Mouse (Mus musculus) kidney, postnatal 0 days (tissue): ENCODE data around the gene Olfr814. TPM values are rescaled to one million over a fixed set of nuclear protein-coding genes. Genes with fewer than 3 reads are reported as not detected.
"Not testable (repeated sequence)": the region's sequence is repeated elsewhere in the genome, so short reads cannot be mapped to it uniquely, and the experiment has no call there.

Source experiments
- ATAC-seq: fragments of 200-750 bp; cut with Nextera tagmentation; replicated peaks from 2 replicates; pipeline ENCODE4 v1.8.0; 2017; ENCODE audit warnings: low read depth, moderate number of reproducible peaks, moderate TSS enrichment, moderate library complexity; ENCODE audit not compliant: low FRiP score
- DNase-seq: peaks from one replicate; pipeline ENCODE4 v3.0.0-alpha.2; 2016; ENCODE audit warnings: low spot score
- H3K27ac ChIP-seq: fragments of 300-500 bp; sonication (generic); 2 replicates; pipeline ENCODE4 v1.5.1; 2014; ENCODE audit warnings: mild to moderate bottlenecking
- H3K27me3 ChIP-seq: fragments of 300-500 bp; sonication (generic); 2 replicates; pipeline ENCODE4 v1.6.1; 2014; ENCODE audit warnings: low read length, mixed read lengths; ENCODE audit not compliant: insufficient read depth
- H3K36me3 ChIP-seq: fragments of 300-500 bp; sonication (generic); 2 replicates; pipeline ENCODE4 v1.6.1; 2014; ENCODE audit warnings: low read length, mixed read lengths; ENCODE audit not compliant: insufficient read depth
- H3K4me1 ChIP-seq: fragments of 300-500 bp; sonication (generic); replicated peaks from 2 replicates; pipeline ENCODE4 v1.6.1; 2014; ENCODE audit warnings: antibody characterized with exemption, low read length, mixed read lengths; ENCODE audit not compliant: insufficient read depth
- H3K4me2 ChIP-seq: fragments of 300-500 bp; sonication (generic); 2 replicates; pipeline ENCODE4 v1.6.1; 2014; ENCODE audit warnings: mild to moderate bottlenecking, low read length, moderate library complexity, mixed read lengths
- H3K4me3 ChIP-seq: fragments of 300-500 bp; sonication (generic); replicated peaks from 2 replicates; pipeline ENCODE4 v1.5.1; 2014; ENCODE audit warnings: low read depth, low read length
- H3K9ac ChIP-seq: fragments of 300-500 bp; sonication (generic); 2 replicates; pipeline ENCODE4 v1.6.1; 2014; ENCODE audit warnings: low read depth, low read length
- H3K9me3 ChIP-seq: fragments of 300-500 bp; sonication (generic); replicated peaks from 2 replicates; pipeline ENCODE4 v1.6.1; 2016; ENCODE audit warnings: low read length, inconsistent platforms, mixed read lengths
- CTCF ChIP-seq: IDR thresholded peaks from 2 replicates; pipeline ENCODE4 v1.5.1; 2016; ENCODE audit warnings: antibody characterized with exemption, low read depth, mild to moderate bottlenecking, moderate library complexity
- WGBS: fragments of 180-500 bp; shearing (Covaris S2); extraction: QIAGEN DNeasy Blood & Tissue Kit; methylation state at CpG from one replicate; pipeline ENCODE4 v1.1.7; 2014; 5-methylcytosine and 5-hydroxymethylcytosine counted together
- polyA plus RNA-seq: library from polyadenylated mRNA; unstranded; fragments of >200 nt; fragmentation: Nextera tagmentation; extraction: Ambion mirVana; gene quantifications from 2 replicates; pipeline ENCODE4 v1.2.1, GENCODE M21; 2015

Gene Olfr814
- polyA plus RNA-seq = not detected in 2 replicates

DNA sequence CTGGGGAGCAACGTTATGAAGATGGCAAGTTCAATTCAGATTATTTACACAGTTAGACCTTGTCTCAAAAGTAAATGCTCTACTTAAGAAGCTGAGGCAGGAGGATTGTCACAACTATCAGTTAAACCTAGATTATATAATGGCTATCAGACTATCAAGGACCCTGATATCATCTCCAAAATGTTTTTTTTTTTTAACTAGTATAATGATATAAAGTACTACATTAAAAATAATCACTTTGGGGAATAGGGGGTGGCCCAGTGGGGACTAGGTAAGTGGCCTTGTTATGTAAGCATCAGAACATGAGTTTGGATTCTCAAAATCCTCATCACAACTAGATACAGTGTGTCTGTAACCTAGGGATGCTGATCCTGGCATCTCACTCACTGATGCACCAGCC, at the start of gene Olfr814:
Gene Olfr814 (minus strand): TSS at position 101 of the 400 bp plus-strand sequence.
- ATAC-seq = not testable (repeated sequence)
- no CpG with 5 or more reads among the region's 1 CpGs for WGBS

DNA sequence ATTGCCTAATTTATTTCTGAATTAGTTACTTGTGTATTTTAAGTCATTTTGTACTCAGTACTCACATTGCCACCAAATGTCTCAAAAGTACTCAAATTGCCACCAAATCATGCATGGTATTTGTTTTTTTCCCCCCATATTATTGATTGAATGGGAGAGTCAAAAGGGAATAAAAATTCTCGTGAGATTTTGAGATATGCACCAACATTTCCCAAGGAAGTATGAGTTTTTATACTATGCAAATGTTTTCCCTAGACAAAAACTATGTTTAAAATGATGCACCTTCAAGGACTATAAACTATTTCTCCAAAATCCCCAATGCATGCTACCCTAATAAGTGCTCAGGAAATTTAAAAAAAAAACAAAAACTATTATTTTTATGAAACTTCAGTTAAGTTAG, 35.8 kb upstream of the Olfr814 start, which contains the start of gene Olfr816:
Gene Olfr816 (minus strand): TSS at position 101 of the 400 bp plus-strand sequence.
- Histone ChIP-seq H3K36me3 (no peaks in the 10 kb centered on the region), H3K9me3 (no peaks in the 10 kb centered on the region), H3K9ac (no peak within 1 kb of the TSS), H3K4me3 (no peak within 1 kb of the TSS), H3K4me2 (no peak within 1 kb of the TSS), H3K4me1 (no peaks in the 10 kb centered on the region), H3K27me3 (no peaks in the 10 kb centered on the region), H3K27ac (no peak within 1 kb of the TSS)
- ATAC-seq (no peak), DNase-seq (no peak)
- WGBS = 56% methylated on average over 1 of the region's 1 CpGs
- no peak for TF ChIP-seq CTCF

More for the DNA sequence above, at the start of gene Olfr814:
- H3K4me2 ChIP-seq, H3K9ac ChIP-seq, H3K27me3 ChIP-seq, DNase-seq, H3K4me3 ChIP-seq, H3K27ac ChIP-seq, H3K9me3 ChIP-seq, H3K36me3 ChIP-seq, H3K4me1 ChIP-seq: not testable (repeated sequence)

DNA sequence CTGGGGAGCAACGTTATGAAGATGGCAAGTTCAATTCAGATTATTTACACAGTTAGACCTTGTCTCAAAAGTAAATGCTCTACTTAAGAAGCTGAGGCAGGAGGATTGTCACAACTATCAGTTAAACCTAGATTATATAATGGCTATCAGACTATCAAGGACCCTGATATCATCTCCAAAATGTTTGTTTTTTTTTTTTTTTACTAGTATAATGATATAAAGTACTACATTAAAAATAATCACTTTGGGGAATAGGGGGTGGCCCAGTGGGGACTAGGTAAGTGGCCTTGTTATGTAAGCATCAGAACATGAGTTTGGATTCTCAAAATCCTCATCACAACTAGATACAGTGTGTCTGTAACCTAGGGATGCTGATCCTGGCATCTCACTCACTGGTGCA, 26.1 kb upstream of the Olfr814 start, which contains the start of gene Olfr815:
Gene Olfr815 (minus strand): TSS at position 101 of the 400 bp plus-strand sequence.
- not testable (repeated sequence) for H3K27ac ChIP-seq, H3K9me3 ChIP-seq, H3K4me2 ChIP-seq, DNase-seq, ATAC-seq, H3K4me1 ChIP-seq, H3K27me3 ChIP-seq, H3K9ac ChIP-seq, H3K36me3 ChIP-seq, H3K4me3 ChIP-seq
- WGBS = no CpG with 5 or more reads among the region's 1 CpGs

DNA sequence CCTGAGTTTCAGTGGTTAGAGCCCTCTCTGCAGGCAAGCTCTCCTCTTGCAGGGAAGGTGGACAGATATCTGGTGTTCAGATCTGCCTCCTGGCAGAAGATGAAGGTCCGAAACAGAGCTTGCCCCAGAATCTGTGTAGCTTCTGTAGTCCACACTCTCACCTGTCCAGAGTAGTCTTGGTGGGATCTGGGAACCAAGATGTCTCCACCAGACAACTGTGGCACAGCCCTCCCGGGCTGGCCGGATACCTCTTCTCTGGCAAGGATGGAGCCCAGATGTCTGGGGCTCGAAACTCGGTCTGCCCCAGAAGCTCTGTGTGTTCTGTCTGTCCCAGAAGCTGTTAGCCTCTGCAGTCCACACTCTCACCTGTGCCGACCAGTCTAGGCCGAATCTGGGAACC, 6.3 kb upstream of the Olfr814 start:
- Histone ChIP-seq H3K27ac (no peak overlapping the region), H3K4me2 (no peak overlapping the region), H3K27me3 (no peaks in the 10 kb centered on the region), H3K36me3 (no peaks in the 10 kb centered on the region), H3K4me3 (no peak overlapping the region), H3K9me3 (no peaks in the 10 kb centered on the region), H3K4me1 (no peaks in the 10 kb centered on the region), H3K9ac (no peak overlapping the region)
- no peak for TF ChIP-seq CTCF
- DNase-seq (no peak), ATAC-seq (no peak)
- 79% methylated on average over 7 of the region's 7 CpGs for WGBS

DNA sequence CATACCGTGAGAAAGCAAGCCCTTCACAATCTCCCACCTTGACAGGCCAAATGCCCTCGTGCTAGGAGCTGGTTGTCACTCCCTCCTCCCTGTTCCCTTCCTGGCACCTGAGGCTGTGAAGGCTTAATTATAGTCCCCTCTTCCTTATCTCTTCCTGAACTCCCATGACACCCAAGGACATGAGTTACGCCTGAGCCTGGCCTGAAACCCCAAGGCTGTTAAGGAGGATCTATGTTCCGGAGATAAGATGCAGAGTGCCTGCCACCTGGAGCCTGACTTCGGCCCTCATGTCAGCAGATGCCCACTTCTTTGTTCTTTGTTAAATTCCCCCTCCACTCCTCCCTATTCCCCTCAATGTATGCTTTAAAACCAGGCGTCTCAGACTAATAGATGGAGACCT, 5.8 kb upstream of the Olfr814 start:
- H3K4me3 ChIP-seq = not testable (repeated sequence)
- 80% methylated on average over 6 of the region's 6 CpGs for WGBS

DNA sequence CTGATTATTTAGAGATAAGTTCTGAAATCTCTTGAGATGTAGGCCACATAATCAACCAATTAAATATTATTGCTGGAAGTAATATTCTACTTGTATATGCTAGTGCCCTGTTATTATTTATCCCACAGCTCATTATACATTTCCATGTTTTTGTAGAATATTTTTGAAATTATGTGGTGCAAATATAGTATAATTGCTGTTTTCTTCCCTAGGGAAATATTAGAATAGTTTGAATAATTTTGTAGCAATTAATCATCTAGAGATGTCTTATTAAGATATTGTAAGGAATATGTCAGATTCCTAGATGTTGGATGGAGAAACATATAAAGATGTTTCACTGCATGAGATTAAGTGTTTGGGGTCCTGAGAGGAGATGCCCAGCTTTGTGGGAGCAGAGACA, 24.6 kb downstream of the Olfr814 start, which contains the start of gene Olfr813:
Gene Olfr813 (plus strand): TSS at position 301 of the 400 bp plus-strand sequence.
- Histone ChIP-seq H3K9ac (no peak within 1 kb of the TSS), H3K27me3 (no peaks in the 10 kb centered on the region), H3K4me1 (no peaks in the 10 kb centered on the region)

More for the DNA sequence above, 5.8 kb upstream of the Olfr814 start:
- not testable (repeated sequence) for H3K4me2 ChIP-seq, H3K9me3 ChIP-seq, DNase-seq, ATAC-seq, H3K36me3 ChIP-seq, H3K9ac ChIP-seq, H3K27ac ChIP-seq, H3K4me1 ChIP-seq, H3K27me3 ChIP-seq

DNA sequence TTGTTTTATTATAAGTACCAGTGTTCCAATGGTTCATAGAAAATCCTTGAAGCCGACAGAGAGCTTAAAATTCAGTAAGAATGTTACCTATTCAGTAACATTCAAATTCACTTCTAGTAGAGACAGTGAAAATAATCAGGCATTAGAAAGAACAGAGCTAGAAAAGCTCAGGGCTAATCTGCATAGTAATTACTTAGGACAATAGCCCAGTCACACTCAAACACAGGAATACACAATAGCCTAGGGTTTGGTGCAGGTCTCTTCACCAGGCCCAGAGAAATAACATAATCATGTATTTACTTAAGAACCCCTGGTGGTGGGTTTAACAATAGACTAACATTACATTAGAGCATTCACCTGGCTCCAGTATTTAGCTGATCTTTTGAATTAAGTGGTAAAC, 32.3 kb downstream of the Olfr814 start:
- ATAC-seq (no peak), DNase-seq (no peak)
- no peak overlapping the region for H3K9ac ChIP-seq
- H3K9me3 ChIP-seq = no peaks in the 10 kb centered on the region
- WGBS = 92% methylated on average over 1 of the region's 1 CpGs
- no peak overlapping the region for H3K4me2 ChIP-seq
- no peak overlapping the region for H3K4me3 ChIP-seq
- no peak for TF ChIP-seq CTCF
- H3K27me3 ChIP-seq = no peaks in the 10 kb centered on the region
- H3K36me3 ChIP-seq = no peaks in the 10 kb centered on the region
- H3K27ac ChIP-seq = no peak overlapping the region
- no peaks in the 10 kb centered on the region for H3K4me1 ChIP-seq

More for the DNA sequence above, 24.6 kb downstream of the Olfr814 start, which contains the start of gene Olfr813:
- no peak for DNase-seq
- no peak within 1 kb of the TSS for H3K27ac ChIP-seq
- no peak for ATAC-seq
- TF ChIP-seq CTCF = no peak
- no peaks in the 10 kb centered on the region for H3K9me3 ChIP-seq
- H3K36me3 ChIP-seq = no peaks in the 10 kb centered on the region
- H3K4me3 ChIP-seq = no peak within 1 kb of the TSS
- no peak within 1 kb of the TSS for H3K4me2 ChIP-seq
